ENCODE assay signal across 8 mouse cellular contexts in genomic region chr2:129591897-129592296, GRCm38 (mm10). TPM values are rescaled to one million over a fixed set of nuclear protein-coding genes. Genes with fewer than 3 reads are reported as not detected.
A peak's percentile ranks its signal among the peaks of the same experiment; 100 is the strongest.
DNase-seq lines count a peak whose midpoint lies in the region; ATAC-seq and TF ChIP-seq lines count a peak whose summit lies in the region.

No protein-coding gene starts in this region.

- TF ChIP-seq CTCF in cortical plate, adult 2 months (IDR thresholded peaks at IDR 0.05; ENCODE audit: extremely low read depth, insufficient read depth, low read length): no peak

- TF ChIP-seq POLR2A in cortical plate, adult 2 months (IDR thresholded peaks at IDR 0.05; ENCODE audit: extremely low read depth, insufficient read depth, low read length): no peak

- no peaks in the 10 kb centered on the region for H3K36me3 ChIP-seq in intestine, embryonic 15.5 days
- H3K36me3 ChIP-seq in midbrain, embryonic 12.5 days: no peaks in the 10 kb centered on the region

- no peak overlapping the region for H3K9ac ChIP-seq in intestine, embryonic 15.5 days
- no peak overlapping the region for H3K9ac ChIP-seq in midbrain, embryonic 12.5 days (replicated peaks)

- WGBS in intestine, embryonic 15.5 days: 97% methylated on average over 4 of the region's 4 CpGs
- WGBS in midbrain, embryonic 12.5 days: 75% methylated on average over 4 of the region's 4 CpGs

- peak; percentile 41 for DNase-seq in embryo, embryonic 10.5 days (ENCODE audit: low spot score)
- DNase-seq in embryo, embryonic 11 days: no peak
- no peak for DNase-seq in adrenal gland, postnatal 14 days
- DNase-seq in T-cell, adult 2 months (ENCODE audit: low spot score): no peak
- no peak for DNase-seq in adrenal gland, postnatal 4 days (ENCODE audit: low spot score in 2 of 2)

- peaks cover 6% of the 10 kb centered on the region; the same call in 1 of the 2 replicates for H3K4me1 ChIP-seq in cortical plate, adult 2 months (ENCODE audit: control insufficient read depth, insufficient read depth, low read length)
- peaks cover 31% of the 10 kb centered on the region for H3K4me1 ChIP-seq in intestine, embryonic 15.5 days (replicated peaks)
- peaks cover 35% of the 10 kb centered on the region for H3K4me1 ChIP-seq in midbrain, embryonic 12.5 days

- H3K4me2 ChIP-seq in intestine, embryonic 15.5 days (replicated peaks): peak overlapping the region; percentile 82
- peak overlapping the region; percentile 89 for H3K4me2 ChIP-seq in midbrain, embryonic 12.5 days (replicated peaks)

- ATAC-seq in intestine, embryonic 15.5 days: no peak
- ATAC-seq in midbrain, embryonic 12.5 days (ENCODE audit: low FRiP score, low read depth): no peak

- peak overlapping the region; percentile 99 for H3K27ac ChIP-seq in cortical plate, adult 2 months (ENCODE audit: insufficient read depth, low read length)
- peak overlapping the region; percentile 94; the same call in 1 of the 2 replicates for H3K27ac ChIP-seq in intestine, embryonic 15.5 days
- no peak overlapping the region for H3K27ac ChIP-seq in midbrain, embryonic 12.5 days (replicated peaks)

- H3K9me3 ChIP-seq in intestine, embryonic 15.5 days: no peaks in the 10 kb centered on the region
- H3K9me3 ChIP-seq in midbrain, embryonic 12.5 days: no peaks in the 10 kb centered on the region

- no peaks in the 10 kb centered on the region for H3K27me3 ChIP-seq in intestine, embryonic 15.5 days (replicated peaks)
- H3K27me3 ChIP-seq in midbrain, embryonic 12.5 days: peaks cover 33% of the 10 kb centered on the region

- peak overlapping the region; percentile 98; the same call in 1 of the 2 replicates for H3K4me3 ChIP-seq in cortical plate, adult 2 months (ENCODE audit: insufficient read depth, low read length)
- H3K4me3 ChIP-seq in intestine, embryonic 15.5 days (replicated peaks): peak overlapping the region; percentile 76
- H3K4me3 ChIP-seq in midbrain, embryonic 12.5 days: peak overlapping the region; percentile 70; the same call in 1 of the 2 replicates

RNA-seq across cellular contexts. Expression of gene Sirpa, which starts 0.7 kb away (rescaled TPM):
- 314 and 333 TPM in 2 replicates for polyA plus RNA-seq in cortical plate, adult 2 months (2012; rRNA removed)
- polyA plus RNA-seq in intestine, embryonic 15.5 days (2015; fragmentation: Nextera tagmentation; extraction: Ambion mirVana): 21.3 and 22.1 TPM in 2 replicates
- 18.3 and 21.6 TPM in 2 replicates for polyA plus RNA-seq in midbrain, embryonic 12.5 days (2016; fragmentation: Nextera tagmentation; extraction: Ambion mirVana)
- 39.9 and 47.4 TPM in 2 replicates for total RNA-seq in adrenal gland, postnatal 14 days (2021)
- 10 to 100 TPM; 76.8 to 79.1 TPM for total RNA-seq in adrenal gland, postnatal 4 days (2021)

RNA-seq across cellular contexts. Expression of gene F830045P16Rik, which starts 55.5 kb away (rescaled TPM):
- polyA plus RNA-seq in cortical plate, adult 2 months (2012; rRNA removed): 0.08 TPM in 1 of 2 replicates, not detected in the other
- polyA plus RNA-seq in intestine, embryonic 15.5 days (2015; fragmentation: Nextera tagmentation; extraction: Ambion mirVana): not detected in 2 replicates
- polyA plus RNA-seq in midbrain, embryonic 12.5 days (2016; fragmentation: Nextera tagmentation; extraction: Ambion mirVana): not detected in 2 replicates
- total RNA-seq in adrenal gland, postnatal 14 days (2021): not detected in 2 replicates
- not detected for total RNA-seq in adrenal gland, postnatal 4 days (2021)

Comparison
In these comparisons a context has a peak if more than half of its experiments do, and no peak if none do; other contexts are left out.
1. RNA of gene Sirpa, which starts 0.7 kb away (polyA plus RNA-seq): 314 to 333 TPM in cortical plate, adult 2 months; 18.3 to 21.6 TPM in midbrain, embryonic 12.5 days and 21.3 to 22.1 TPM in intestine, embryonic 15.5 days; every median in the first group is over 10 times any median in the second.
2. Peak in every context shown above with its lines, with median percentiles within 50 percentile points of each other: H3K4me3 ChIP-seq.